Mouse (Mus musculus) layer of hippocampus, adult 2 months (tissue): Measurements from ENCODE around the gene Lrrc18. TPM values are rescaled to one million over a fixed set of nuclear protein-coding genes. Genes with fewer than 3 reads are reported as not detected.
A peak's percentile ranks its signal among the peaks of the same experiment; 100 is the strongest.

ENCODE experiments used
- DNase-seq, 2 experiments: peaks; one replicate each; pipeline ENCODE4 v3.0.0; 2022; ENCODE audit warnings: low spot score in 2 of 2
- H3K27ac ChIP-seq: fragments of 200-600 bp; 2 replicates; pipeline ENCODE4 v1.8.1; 2022
- H3K4me3 ChIP-seq: fragments of 200-600 bp; 2 replicates; pipeline ENCODE4 v1.8.1; 2022; ENCODE audit warnings: mild to moderate bottlenecking
- CTCF ChIP-seq: fragments of 200-600 bp; conservative IDR thresholded peaks from 2 replicates; pipeline ENCODE4 v1.8.1; 2022; ENCODE audit warnings: antibody characterized with exemption, mild to moderate bottlenecking, moderate library complexity
- total RNA-seq, 2 experiments: library from RNA; stranded (reverse); gene quantifications; 2 replicates each; pipeline ENCODE4 v1.2.3; 2021

Lrrc18 gene
- total RNA-seq, 2 experiments from 2014 or later = 0.28 to 0.29 TPM

DNA sequence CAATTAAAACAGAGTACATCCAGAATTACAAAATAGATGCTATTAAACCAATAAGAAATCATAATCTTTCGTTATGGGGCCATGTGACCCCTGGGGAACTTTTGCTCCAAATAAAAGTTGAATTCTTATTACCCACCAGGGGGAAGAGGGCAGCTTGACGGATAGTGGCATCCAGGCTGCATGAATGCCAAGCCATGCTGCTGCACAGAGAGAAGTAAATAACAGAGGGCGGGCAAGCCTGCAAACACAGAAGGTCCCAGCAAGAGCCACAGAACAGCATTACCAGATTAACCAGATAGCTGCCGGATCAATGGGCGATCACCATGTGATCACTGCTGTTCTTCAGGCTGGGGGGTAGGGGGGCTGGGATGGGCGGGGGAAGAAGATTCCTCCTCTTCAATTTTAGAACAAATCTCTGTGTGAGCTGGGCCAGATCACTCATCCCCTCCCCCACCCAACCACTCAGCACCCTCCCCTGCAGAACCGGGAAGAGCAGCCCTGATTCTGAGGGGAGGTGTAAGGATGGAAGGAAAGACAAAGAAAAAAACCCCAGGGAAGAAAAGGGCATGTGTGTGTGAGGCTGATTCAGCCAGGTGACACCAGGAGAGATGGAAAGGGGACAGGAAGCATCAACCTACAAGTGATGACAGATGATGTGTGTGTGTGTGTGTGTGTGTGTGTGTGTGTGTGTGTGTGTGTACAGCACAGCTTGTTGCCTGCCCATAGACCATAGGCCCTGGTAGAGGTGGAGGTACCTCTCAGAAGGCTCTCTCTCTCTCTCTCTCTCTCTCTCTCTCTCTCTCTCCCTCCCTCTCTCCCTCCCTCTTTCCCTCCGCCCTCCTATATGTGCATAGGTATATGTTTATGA lies 9.2 kb downstream of the Lrrc18 start:
- no peak; the same call in 1 of the 2 replicates for TF ChIP-seq CTCF
- H3K4me3 ChIP-seq = no peak overlapping the region
- DNase-seq = no peak
- no peak overlapping the region for H3K27ac ChIP-seq

- Histone ChIP-seq H3K4me3 (no peak overlapping the region), H3K27ac (no peak overlapping the region)
- DNase-seq = no peak
- TF ChIP-seq CTCF = no peak
Observed at GRCm38 (mm10) chr14:33005114-33005513, 13.9 kb downstream of the Lrrc18 start.

- DNase-seq = no peak
Observed at GRCm38 (mm10) chr14:33007638-33008037, 16.5 kb downstream of the Lrrc18 start.

DNA sequence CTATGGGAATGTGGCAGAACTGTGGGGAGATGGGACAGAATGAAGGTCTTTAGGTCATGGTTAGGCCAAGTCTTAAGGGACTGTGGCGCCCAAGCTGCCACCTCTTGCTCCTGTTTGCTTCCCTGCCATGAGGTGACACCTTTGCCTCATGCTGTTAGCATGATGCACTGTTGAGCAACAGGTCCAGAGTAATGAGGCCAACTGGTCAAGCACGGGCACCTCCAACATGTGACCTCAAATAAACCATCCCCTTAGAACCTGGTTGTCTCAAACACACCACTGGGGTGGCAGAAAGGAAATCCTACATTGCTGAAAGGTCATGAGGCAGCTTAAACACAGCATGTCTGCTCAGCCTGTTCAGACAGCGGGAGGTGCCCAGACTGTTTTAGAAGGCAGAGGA lies 27.9 kb downstream of the Lrrc18 start:
- no peak for TF ChIP-seq CTCF
- Histone ChIP-seq H3K27ac (no peak overlapping the region), H3K4me3 (no peak overlapping the region)
- DNase-seq = no peak

More at GRCm38 (mm10) chr14:33007638-33008037, 16.5 kb downstream of the Lrrc18 start:
- no peak overlapping the region for H3K4me3 ChIP-seq
- H3K27ac ChIP-seq = no peak overlapping the region
- TF ChIP-seq CTCF = no peak

GRCm38 (mm10) chr14:33019606-33020005 lies 28.4 kb downstream of the Lrrc18 start:
- TF ChIP-seq CTCF = no peak

DNA sequence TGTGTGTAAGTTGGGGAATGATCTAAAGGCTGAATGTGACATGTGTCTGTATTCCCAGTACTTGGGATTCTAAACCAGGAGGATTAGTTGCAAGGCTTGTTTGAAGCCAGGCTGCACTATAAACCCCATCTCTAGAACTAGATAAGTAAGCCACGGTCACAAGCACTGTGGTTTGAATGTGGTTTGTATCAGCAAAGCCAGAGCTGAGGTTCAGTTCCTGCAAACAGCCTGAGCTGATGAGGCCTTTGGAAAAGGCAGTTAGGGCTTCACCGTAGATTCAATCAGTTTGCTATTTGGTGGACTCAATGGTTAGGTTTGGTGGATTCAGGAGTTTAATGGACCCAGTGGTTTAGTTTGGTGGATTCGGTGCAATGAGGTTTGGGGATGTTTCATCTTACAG lies 39.7 kb downstream of the Lrrc18 start:
- DNase-seq = no peak
- TF ChIP-seq CTCF = no peak
- Histone ChIP-seq H3K4me3 (no peak overlapping the region), H3K27ac (no peak overlapping the region)

More at GRCm38 (mm10) chr14:33019606-33020005, 28.4 kb downstream of the Lrrc18 start:
- Histone ChIP-seq H3K4me3 (no peak overlapping the region), H3K27ac (no peak overlapping the region)
- DNase-seq = no peak

DNA sequence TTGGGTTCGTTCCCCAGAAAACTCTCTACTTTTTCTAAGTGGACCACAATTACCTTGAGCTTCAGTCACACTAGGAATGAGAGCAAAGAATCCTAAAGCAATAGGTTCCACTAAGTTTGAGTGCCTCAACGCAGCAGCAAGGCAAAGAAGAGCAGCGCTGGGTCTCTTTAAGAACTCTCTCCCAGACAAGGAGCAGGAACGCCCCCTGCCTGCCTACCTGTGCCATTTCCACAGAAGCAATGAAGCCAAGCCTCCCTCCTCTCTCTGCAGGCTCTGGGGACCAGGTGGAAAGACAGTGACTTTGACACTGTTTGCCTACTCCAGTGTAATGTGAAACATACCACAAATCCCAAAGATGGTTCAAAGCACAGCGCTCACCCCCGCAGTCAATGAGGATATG lies 42.2 kb downstream of the Lrrc18 start:
- Histone ChIP-seq H3K4me3 (no peak overlapping the region), H3K27ac (no peak overlapping the region)
- peak; percentile 74 for TF ChIP-seq CTCF
- peak; percentile 1 to 23 for DNase-seq

GRCm38 (mm10) chr14:33035386-33035785 lies 44.2 kb downstream of the Lrrc18 start:
- Histone ChIP-seq H3K4me3 (no peak overlapping the region), H3K27ac (no peak overlapping the region)
- no peak for DNase-seq
- no peak for TF ChIP-seq CTCF

DNA sequence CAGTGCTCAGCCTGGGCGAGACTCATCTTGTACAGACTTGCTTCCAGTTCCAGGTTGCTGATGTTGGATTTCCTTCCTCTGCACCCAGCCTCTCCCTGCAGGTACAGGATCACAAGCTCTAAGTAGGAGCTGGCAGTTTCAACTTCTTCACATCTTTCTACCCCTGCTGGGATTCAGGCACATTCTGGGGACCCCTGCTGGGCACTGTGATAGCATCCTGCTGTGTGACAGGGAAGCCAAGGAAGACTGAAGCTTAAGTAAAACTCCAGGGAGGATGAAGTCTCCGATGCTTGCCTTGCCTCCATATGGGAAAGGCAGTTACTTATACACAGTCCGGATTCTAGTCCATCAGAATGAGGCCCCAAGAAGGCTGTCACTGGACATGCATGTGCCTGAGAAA lies 45.6 kb downstream of the Lrrc18 start:
- Histone ChIP-seq H3K4me3 (no peak overlapping the region), H3K27ac (no peak overlapping the region)
- DNase-seq = no peak
- peak; percentile 49 for TF ChIP-seq CTCF

GRCm38 (mm10) chr14:33045217-33045616 lies 54.0 kb downstream of the Lrrc18 start:
- H3K27ac ChIP-seq = no peak overlapping the region
- DNase-seq = no peak
- no peak overlapping the region for H3K4me3 ChIP-seq
- TF ChIP-seq CTCF = no peak

GRCm38 (mm10) chr14:33053441-33053840 lies 62.3 kb downstream of the Lrrc18 start:
- no peak overlapping the region for H3K4me3 ChIP-seq
- H3K27ac ChIP-seq = no peak overlapping the region
- no peak for DNase-seq
- no peak for TF ChIP-seq CTCF

GRCm38 (mm10) chr14:33058881-33059660 lies 67.9 kb downstream of the Lrrc18 start:
- H3K4me3 ChIP-seq = no peak overlapping the region
- no peak overlapping the region for H3K27ac ChIP-seq
- no peak for DNase-seq
- no peak for TF ChIP-seq CTCF

DNA sequence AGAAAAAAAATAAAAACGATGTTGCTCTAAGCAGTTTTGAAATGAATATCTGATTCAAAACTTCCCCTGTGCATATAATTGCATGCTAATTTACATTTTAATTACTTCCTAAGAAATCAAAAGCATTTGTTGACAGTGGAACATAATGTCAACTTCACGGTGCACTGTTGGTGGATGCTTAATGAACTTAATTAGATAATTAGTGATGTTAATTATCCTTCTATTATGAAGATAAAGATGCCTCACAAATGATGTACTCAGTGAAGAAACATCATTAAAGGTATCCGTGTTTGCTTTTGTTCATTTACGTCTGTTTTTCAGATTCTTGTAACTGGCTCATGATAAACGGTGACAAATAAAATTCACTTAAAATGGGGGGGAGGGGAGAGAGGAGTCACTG lies 71.8 kb downstream of the Lrrc18 start:
- no peak for TF ChIP-seq CTCF
- no peak for DNase-seq
- H3K27ac ChIP-seq = no peak overlapping the region

More for the DNA sequence above, 71.8 kb downstream of the Lrrc18 start:
- H3K4me3 ChIP-seq = no peak overlapping the region

Other genes with a start within 250 kb of the Lrrc18 start
- under 1 TPM; 0.59 TPM for gene Tmem273, start 205.4 kb upstream of the Lrrc18 start, total RNA-seq
- gene Fam170b, start 157.4 kb upstream of the Lrrc18 start, total RNA-seq = not detected
- 1 to 10 TPM; 3.3 to 3.6 TPM for gene Vstm4, start 134.6 kb upstream of the Lrrc18 start, total RNA-seq
- gene Wdfy4, start 194.1 kb downstream of the Lrrc18 start, total RNA-seq = 1 to 10 TPM; 2.1 to 2.7 TPM
- gene Arhgap22, start 222.6 kb downstream of the Lrrc18 start, total RNA-seq = 10 to 100 TPM in 1 of 2 experiments, 1 to 10 TPM in 1; 9.6 to 11.3 TPM